Mouse (Mus musculus) midbrain, embryonic 11.5 days (tissue): ENCODE results near the gene Zbbx. TPM values are rescaled to one million over a fixed set of nuclear protein-coding genes. Genes with fewer than 3 reads are reported as not detected.

Source experiments
- polyA plus RNA-seq: library from polyadenylated mRNA; unstranded; fragments of >200 nt; fragmentation: Nextera tagmentation; extraction: Ambion mirVana; gene quantifications from 2 replicates; pipeline ENCODE4 v1.2.1, GENCODE M21; 2014

The Zbbx gene
- polyA plus RNA-seq, 1 experiment from 2014 or later = 0.15 TPM

Other genes starting within 250 kb of the Zbbx start
- not detected in 2 replicates for gene Serpini2, start 105.0 kb upstream of the Zbbx start, polyA plus RNA-seq